Mouse (Mus musculus) Patski (cell line): Measurements from ENCODE around the gene Stap2. TPM values are rescaled to one million over a fixed set of nuclear protein-coding genes. Genes with fewer than 3 reads are reported as not detected.

Experiments used
- ATAC-seq: fragments of 100-300 bp; one replicate; pipeline ENCODE4 v1.8.0; 2021
- CTCF ChIA-PET: fragments of 350-600 bp; sonication (Branson Sonifier 250); formaldehyde crosslinking; loops from one replicate; lab custom pipeline; 2022; ENCODE audit warnings: inconsistent platforms; lab: Charles Lee
- POLR2A ChIA-PET: fragments of 350-600 bp; sonication (Branson Sonifier 250); formaldehyde crosslinking; loops from one replicate; lab custom pipeline; 2022; ENCODE audit warnings: antibody characterized with exemption, inconsistent platforms; lab: Charles Lee
- DNase-seq: peaks from one replicate; pipeline ENCODE4 v3.0.0-alpha.2; 2011; ENCODE audit warnings: low read depth, low spot score
- H3K27me3 ChIP-seq: fragments of 371-371 bp; one replicate; pipeline ENCODE4 v1.5.1; 2021
- CTCF ChIP-seq: fragments of 100-300 bp; IDR thresholded peaks from one replicate; pipeline ENCODE4 v1.5.1; 2021
- in situ Hi-C: fragments of 300-500 bp; cut with MboI; formaldehyde crosslinking; loops from 3 replicates; pipeline ENCODE4 v1.11.1; 2018; ENCODE audit warnings: low pct_unique_long_range_greater_than_20kb, mixed read lengths
- polyA plus RNA-seq: library from polyadenylated mRNA; unstranded; gene quantifications from one replicate; pipeline ENCODE4 v1.2.3, GENCODE M21; 2021

The Stap2 gene
- polyA plus RNA-seq, 1 experiment from 2014 or later: 14.2 TPM

DNA sequence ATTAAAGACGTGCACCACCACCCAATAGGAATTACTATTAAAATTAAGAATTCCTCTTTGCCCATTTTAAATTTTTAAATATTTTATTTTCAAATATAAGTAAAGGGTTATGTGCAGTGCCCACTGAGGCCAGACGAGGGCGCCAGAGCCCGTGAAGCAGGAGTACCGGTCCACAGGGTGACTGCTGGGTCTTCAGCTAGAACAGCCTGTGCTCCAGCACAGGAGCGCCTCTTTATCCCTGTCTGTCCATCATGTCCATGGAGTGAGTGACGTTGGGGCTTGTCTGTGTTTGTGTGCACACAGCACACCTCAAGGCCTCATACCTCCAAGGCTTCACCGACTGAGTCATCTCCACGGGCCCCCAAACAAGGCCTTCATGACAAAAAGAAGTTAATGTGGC, 48.2 kb downstream of the Stap2 start:
- peaks cover 11% of the 10 kb centered on the region for H3K27me3 ChIP-seq
- ChIA-PET POLR2A (no interaction called here), CTCF (interaction anchor here (1.2 to 1.5 kb wide), 3 partner anchors 14 to 255 kb away, joined by 3 to 6 read pairs (median 3); no protein-coding TSS in a partner anchor)
- in situ Hi-C loops: no loop called here
- ATAC-seq (no peak), DNase-seq (no peak)
- no peak for TF ChIP-seq CTCF

DNA sequence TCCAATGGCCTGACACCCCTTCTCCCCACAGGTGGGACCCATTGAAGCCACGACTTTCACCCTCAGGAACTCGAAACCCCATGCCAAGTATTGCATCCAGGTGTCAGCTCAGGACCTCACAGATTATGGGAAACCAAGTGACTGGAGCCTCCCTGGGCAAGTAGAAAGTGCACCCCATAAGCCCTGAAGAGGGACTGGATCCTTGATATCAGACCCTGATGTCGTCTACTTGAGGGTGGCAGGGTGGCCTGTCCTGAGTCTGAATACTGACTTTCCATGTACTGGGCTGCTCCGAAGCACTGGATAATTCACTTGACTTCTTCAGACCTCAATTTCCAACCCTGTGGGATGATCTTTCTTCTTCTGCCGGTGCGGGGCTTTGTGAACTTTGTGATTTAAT, 48.8 kb downstream of the Stap2 start:
- H3K27me3 ChIP-seq: peaks cover 12% of the 10 kb centered on the region
- in situ Hi-C loops: no loop called here
- POLR2A ChIA-PET: no interaction called here
- CTCF ChIA-PET: interaction anchor here (1.2 to 1.5 kb wide), 3 partner anchors 13 to 254 kb away, joined by 3 to 6 read pairs (median 3); no protein-coding TSS in a partner anchor
- DNase-seq (no peak), ATAC-seq (no peak)
- no peak for TF ChIP-seq CTCF

- no peak for DNase-seq
- in situ Hi-C loops: no loop called here
- TF ChIP-seq CTCF: no peak
- peaks cover 14% of the 10 kb centered on the region for H3K27me3 ChIP-seq
- CTCF ChIA-PET: interaction anchor here (1.2 kb wide), 1 partner anchor 13 kb away, joined by 3 read pairs; no protein-coding TSS in a partner anchor
- no peak for ATAC-seq
- POLR2A ChIA-PET: no interaction called here
These were observed 49.3 kb downstream of the Stap2 start for GRCm38 (mm10) chr17:55956129-55956528.

- TF ChIP-seq CTCF: no peak
- DNase-seq (no peak), ATAC-seq (no peak)
- POLR2A ChIA-PET: no interaction called here
- in situ Hi-C loops: no loop called here
- CTCF ChIA-PET: no interaction called here
- peaks cover 19% of the 10 kb centered on the region for H3K27me3 ChIP-seq
These were observed 51.2 kb downstream of the Stap2 start for GRCm38 (mm10) chr17:55954229-55954628.

- peaks cover 19% of the 10 kb centered on the region for H3K27me3 ChIP-seq
- no peak for DNase-seq
- ATAC-seq: no peak
- no peak for TF ChIP-seq CTCF
- in situ Hi-C loops: no loop called here
- ChIA-PET POLR2A (no interaction called here), CTCF (no interaction called here)
These were observed 51.6 kb downstream of the Stap2 start for GRCm38 (mm10) chr17:55953751-55954150.

- ChIA-PET POLR2A (no interaction called here), CTCF (no interaction called here)
- in situ Hi-C loops: no loop called here
- no peak for TF ChIP-seq CTCF
- DNase-seq (no peak), ATAC-seq (no peak)
- H3K27me3 ChIP-seq: peaks cover 19% of the 10 kb centered on the region
These were observed 52.8 kb downstream of the Stap2 start, which contains the start of gene Ebi3 for GRCm38 (mm10) chr17:55952447-55953027. Gene Ebi3, plus strand, starts transcription at chr17:55952640.

GRCm38 (mm10) chr17:55952041-55952440, 53.3 kb downstream of the Stap2 start:
- in situ Hi-C loops: no loop called here
- POLR2A ChIA-PET: no interaction called here
- CTCF ChIA-PET: no interaction called here

GRCm38 (mm10) chr17:55950601-55951000, 54.8 kb downstream of the Stap2 start:
- ChIA-PET CTCF (no interaction called here), POLR2A (no interaction called here)
- in situ Hi-C loops: no loop called here
- ATAC-seq (no peak), DNase-seq (no peak)
- no peak for TF ChIP-seq CTCF
- peaks cover 19% of the 10 kb centered on the region for H3K27me3 ChIP-seq

More at GRCm38 (mm10) chr17:55952041-55952440, 53.3 kb downstream of the Stap2 start:
- ATAC-seq (no peak), DNase-seq (no peak)
- H3K27me3 ChIP-seq: peaks cover 19% of the 10 kb centered on the region
- no peak for TF ChIP-seq CTCF

DNA sequence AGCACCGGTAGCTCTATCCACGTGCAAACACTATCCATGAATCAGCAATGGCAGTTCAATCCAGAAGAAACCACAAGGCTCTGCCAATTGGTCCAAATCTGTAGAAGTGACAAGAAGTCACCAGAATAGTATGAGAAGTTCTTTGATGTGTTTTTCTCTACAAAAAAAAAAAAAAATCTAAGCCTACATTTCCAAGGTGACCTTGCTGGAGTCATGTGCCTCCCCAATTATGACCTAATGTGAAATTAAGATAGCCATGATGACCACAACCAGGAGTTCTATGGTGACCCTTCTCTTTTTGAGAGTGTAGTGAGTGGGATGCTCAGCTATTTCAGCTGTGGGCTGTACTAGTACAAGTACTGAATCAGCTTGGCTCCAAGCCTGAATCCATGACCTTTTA, 56.0 kb downstream of the Stap2 start, which contains the start of gene Zfp119b:
TSS of gene Zfp119b (minus strand) at position 101 of the 400 bp plus-strand sequence.
- no peak for ATAC-seq
- no peak for DNase-seq
- ChIA-PET POLR2A (no interaction called here), CTCF (no interaction called here)
- TF ChIP-seq CTCF: no peak
- in situ Hi-C loops: loop anchor here (5.0 kb wide), 1 partner anchor 72 kb away; the partner anchor contains the start of gene Zfp119a
- peaks cover 19% of the 10 kb centered on the region for H3K27me3 ChIP-seq

- no peak for ATAC-seq
- peaks cover 17% of the 10 kb centered on the region for H3K27me3 ChIP-seq
- TF ChIP-seq CTCF: no peak
- no peak for DNase-seq
- in situ Hi-C loops: loop anchor here (5.0 kb wide), 1 partner anchor 71 kb away; the partner anchor contains the start of gene Zfp119a
- ChIA-PET CTCF (no interaction called here), POLR2A (no interaction called here)
These were observed 56.7 kb downstream of the Stap2 start for GRCm38 (mm10) chr17:55948647-55949046.

Other genes with a start within 250 kb of the Stap2 start
- 6.5 TPM for gene Zfp119a, start 126.7 kb downstream of the Stap2 start, polyA plus RNA-seq
- gene Zfp959, start 113.5 kb downstream of the Stap2 start, polyA plus RNA-seq: 6.8 TPM
- 4.9 TPM for gene Zfp119b, start 56.1 kb downstream of the Stap2 start, polyA plus RNA-seq
- gene Ebi3, start 52.9 kb downstream of the Stap2 start, polyA plus RNA-seq: not detected
- gene Yju2, start 46.5 kb downstream of the Stap2 start, polyA plus RNA-seq: 15.0 TPM
- gene Shd, start 35.1 kb downstream of the Stap2 start, polyA plus RNA-seq: not detected
- 26.2 TPM for gene Fsd1, start 19.1 kb downstream of the Stap2 start, polyA plus RNA-seq
- 174 TPM for gene Mpnd, start 127 bp upstream of the Stap2 start, polyA plus RNA-seq
- gene Sh3gl1, start 31.1 kb upstream of the Stap2 start, polyA plus RNA-seq: 85.2 TPM
- gene Chaf1a, start 34.9 kb upstream of the Stap2 start, polyA plus RNA-seq: 18.0 TPM
- gene Ubxn6, start 69.4 kb upstream of the Stap2 start, polyA plus RNA-seq: 66.0 TPM
- gene Hdgfl2, start 74.0 kb upstream of the Stap2 start, polyA plus RNA-seq: 117 TPM
- 7.1 TPM for gene Plin4, start 104.2 kb upstream of the Stap2 start, polyA plus RNA-seq
- gene Plin5, start 112.0 kb upstream of the Stap2 start, polyA plus RNA-seq: 0.55 TPM
- gene Lrg1, start 116.4 kb upstream of the Stap2 start, polyA plus RNA-seq: 0.08 TPM
- gene Sema6b, start 134.8 kb upstream of the Stap2 start, polyA plus RNA-seq: 2.0 TPM
- gene Tnfaip8l1, start 156.9 kb upstream of the Stap2 start, polyA plus RNA-seq: 2.0 TPM
- gene Mydgf, start 178.3 kb upstream of the Stap2 start, polyA plus RNA-seq: 96.5 TPM
- 58.5 TPM for gene Dpp9, start 213.3 kb upstream of the Stap2 start, polyA plus RNA-seq